Mouse (Mus musculus) midbrain, embryonic 14.5 days (tissue): Measurements from ENCODE around the gene Ankrd63. TPM values are rescaled to one million over a fixed set of nuclear protein-coding genes. Genes with fewer than 3 reads are reported as not detected.

ENCODE experiments used
- ATAC-seq: fragments of 200-750 bp; cut with Nextera tagmentation; 2 replicates; pipeline ENCODE4 v1.8.0; 2017; ENCODE audit warnings: moderate number of reproducible peaks, moderate library complexity; ENCODE audit not compliant: low FRiP score, low TSS enrichment
- DNase-seq: peaks from one replicate; pipeline ENCODE4 v3.0.0-alpha.2; 2015
- H3K27ac ChIP-seq: fragments of 300-500 bp; sonication (generic); replicated peaks from 2 replicates; pipeline ENCODE4 v1.5.1; 2014; ENCODE audit warnings: mild to moderate bottlenecking, low read depth, low read length, moderate library complexity
- H3K27me3 ChIP-seq: fragments of 300-500 bp; sonication (generic); 2 replicates; pipeline ENCODE4 v1.6.1; 2014; ENCODE audit warnings: low read length, control low read depth, mixed read lengths; ENCODE audit not compliant: control insufficient read depth, insufficient read depth
- H3K36me3 ChIP-seq: fragments of 300-500 bp; sonication (generic); 2 replicates; pipeline ENCODE4 v1.6.1; 2014; ENCODE audit warnings: low read length, control low read depth; ENCODE audit not compliant: control insufficient read depth, insufficient read depth
- H3K4me1 ChIP-seq: fragments of 300-500 bp; sonication (generic); 2 replicates; pipeline ENCODE4 v1.6.1; 2014; ENCODE audit warnings: mild to moderate bottlenecking, antibody characterized with exemption, low read length, control low read depth; ENCODE audit not compliant: control insufficient read depth, insufficient read depth
- H3K4me2 ChIP-seq: fragments of 300-500 bp; sonication (generic); 2 replicates; pipeline ENCODE4 v1.6.1; 2014; ENCODE audit warnings: mild to moderate bottlenecking, low read length, moderate library complexity
- H3K4me3 ChIP-seq: fragments of 300-500 bp; sonication (generic); replicated peaks from 2 replicates; pipeline ENCODE4 v1.5.1; 2014; ENCODE audit warnings: low read depth, low read length
- H3K9ac ChIP-seq: fragments of 300-500 bp; sonication (generic); replicated peaks from 2 replicates; pipeline ENCODE4 v1.6.1; 2014; ENCODE audit warnings: mild to moderate bottlenecking, low read length, moderate library complexity
- H3K9me3 ChIP-seq: fragments of 300-500 bp; sonication (generic); 2 replicates; pipeline ENCODE4 v1.6.1; 2016; ENCODE audit warnings: low read length, control low read depth, mixed read lengths; ENCODE audit not compliant: control insufficient read depth
- WGBS: fragments of 180-500 bp; shearing (Covaris S2); extraction: QIAGEN DNeasy Blood & Tissue Kit; methylation state at CpG from one replicate; pipeline ENCODE4 v1.1.7; 2014; 5-methylcytosine and 5-hydroxymethylcytosine counted together
- polyA plus RNA-seq: library from polyadenylated mRNA; unstranded; fragments of >200 nt; fragmentation: Nextera tagmentation; extraction: Ambion mirVana; gene quantifications from 2 replicates; pipeline ENCODE4 v1.2.1, GENCODE M21; 2014

The Ankrd63 gene
- polyA plus RNA-seq, 1 experiment from 2014 or later, result not detected

GRCm38 (mm10) chr2:118745232-118745884, 41.6 kb upstream of the Ankrd63 start, which contains the start of gene Inafm2:
Gene Inafm2, plus strand, starts transcription at chr2:118745758.
- peak within 1 kb of the TSS; percentile 92 for H3K4me2 ChIP-seq
- H3K4me3 ChIP-seq, result peak within 1 kb of the TSS; percentile 87
- peak; percentile 97 for DNase-seq
- peak within 1 kb of the TSS; percentile 91 for H3K9ac ChIP-seq
- H3K27me3 ChIP-seq, result peaks cover 6% of the 10 kb centered on the region; the same call in 1 of the 2 replicates
- no peaks in the 10 kb centered on the region for H3K9me3 ChIP-seq
- peak within 1 kb of the TSS; percentile 81 for H3K27ac ChIP-seq
- H3K36me3 ChIP-seq, result no peaks in the 10 kb centered on the region
- peak; percentile 90 for ATAC-seq
- H3K4me1 ChIP-seq, result peaks cover 39% of the 10 kb centered on the region
- 1% methylated on average over 56 of the region's 57 CpGs for WGBS

GRCm38 (mm10) chr2:118744621-118745020, 40.9 kb upstream of the Ankrd63 start:
- Histone ChIP-seq H3K9ac (no peak overlapping the region), H3K36me3 (no peaks in the 10 kb centered on the region), H3K27ac (no peak overlapping the region), H3K27me3 (peaks cover 6% of the 10 kb centered on the region; the same call in 1 of the 2 replicates), H3K4me1 (peaks cover 33% of the 10 kb centered on the region), H3K9me3 (no peaks in the 10 kb centered on the region), H3K4me2 (peak overlapping the region; percentile 92), H3K4me3 (peak overlapping the region; percentile 87; the same call in 1 of the 2 replicates)
- DNase-seq (no peak), ATAC-seq (no peak)
- WGBS, result 3% methylated on average over 7 of the region's 7 CpGs

- Histone ChIP-seq H3K27ac (no peak overlapping the region), H3K4me3 (no peak overlapping the region), H3K9me3 (no peaks in the 10 kb centered on the region), H3K9ac (no peak overlapping the region), H3K4me2 (no peak overlapping the region), H3K4me1 (peaks cover 23% of the 10 kb centered on the region), H3K36me3 (no peaks in the 10 kb centered on the region), H3K27me3 (peaks cover 6% of the 10 kb centered on the region; the same call in 1 of the 2 replicates)
- ATAC-seq (no peak), DNase-seq (peak; percentile 85)
- 29% methylated on average over 8 of the region's 8 CpGs for WGBS
Measured at GRCm38 (mm10) chr2:118743261-118743943, 39.6 kb upstream of the Ankrd63 start.

- Histone ChIP-seq H3K9me3 (no peaks in the 10 kb centered on the region), H3K4me1 (peaks cover 8% of the 10 kb centered on the region; the same call in 1 of the 2 replicates), H3K36me3 (no peaks in the 10 kb centered on the region), H3K27ac (no peak overlapping the region), H3K27me3 (peaks cover 6% of the 10 kb centered on the region; the same call in 1 of the 2 replicates), H3K9ac (no peak overlapping the region), H3K4me2 (no peak overlapping the region), H3K4me3 (no peak overlapping the region)
- WGBS, result 76% methylated on average over 9 of the region's 9 CpGs
- ATAC-seq (no peak), DNase-seq (no peak)
Measured at GRCm38 (mm10) chr2:118741183-118741582, 37.4 kb upstream of the Ankrd63 start.

- Histone ChIP-seq H3K4me1 (peaks cover 8% of the 10 kb centered on the region; the same call in 1 of the 2 replicates), H3K9ac (no peak overlapping the region), H3K27me3 (peaks cover 6% of the 10 kb centered on the region; the same call in 1 of the 2 replicates), H3K36me3 (no peaks in the 10 kb centered on the region), H3K4me2 (no peak overlapping the region), H3K9me3 (no peaks in the 10 kb centered on the region), H3K27ac (no peak overlapping the region), H3K4me3 (no peak overlapping the region)
- DNase-seq, result no peak
- 68% methylated on average over 3 of the region's 3 CpGs for WGBS
- no peak for ATAC-seq
Measured at GRCm38 (mm10) chr2:118740341-118740740, 36.6 kb upstream of the Ankrd63 start.

GRCm38 (mm10) chr2:118733341-118733740, 29.6 kb upstream of the Ankrd63 start:
- peaks cover 1% of the 10 kb centered on the region; the same call in 1 of the 2 replicates for H3K4me1 ChIP-seq
- 52% methylated on average over 5 of the region's 5 CpGs for WGBS
- H3K4me3 ChIP-seq, result no peak overlapping the region
- no peak overlapping the region for H3K4me2 ChIP-seq
- DNase-seq (no peak), ATAC-seq (no peak)
- H3K9me3 ChIP-seq, result no peaks in the 10 kb centered on the region
- H3K36me3 ChIP-seq, result no peaks in the 10 kb centered on the region
- H3K27me3 ChIP-seq, result 0 out of 2 replicates have a peak, but pooled peaks cover 5% of the 10 kb centered on the region
- no peak overlapping the region for H3K27ac ChIP-seq
- H3K9ac ChIP-seq, result no peak overlapping the region

GRCm38 (mm10) chr2:118731981-118732380, 28.2 kb upstream of the Ankrd63 start:
- H3K4me2 ChIP-seq, result no peak overlapping the region
- H3K27ac ChIP-seq, result no peak overlapping the region
- H3K4me3 ChIP-seq, result no peak overlapping the region
- no peaks in the 10 kb centered on the region for H3K9me3 ChIP-seq
- WGBS, result 88% methylated on average over 5 of the region's 5 CpGs
- H3K27me3 ChIP-seq, result 0 out of 2 replicates have a peak, but pooled peaks cover 5% of the 10 kb centered on the region
- no peak for DNase-seq
- H3K36me3 ChIP-seq, result no peaks in the 10 kb centered on the region
- ATAC-seq, result no peak
- H3K4me1 ChIP-seq, result peaks cover 5% of the 10 kb centered on the region; the same call in 1 of the 2 replicates
- H3K9ac ChIP-seq, result no peak overlapping the region

- DNase-seq, result peak; percentile 75
- Histone ChIP-seq H3K9ac (no peak overlapping the region), H3K27me3 (0 out of 2 replicates have a peak, but pooled peaks cover 5% of the 10 kb centered on the region), H3K4me2 (no peak overlapping the region), H3K9me3 (no peaks in the 10 kb centered on the region), H3K4me1 (peaks cover 5% of the 10 kb centered on the region; the same call in 1 of the 2 replicates), H3K4me3 (no peak overlapping the region), H3K36me3 (no peaks in the 10 kb centered on the region), H3K27ac (no peak overlapping the region)
- 20% methylated on average over 3 of the region's 3 CpGs for WGBS
- ATAC-seq, result no peak
Measured at GRCm38 (mm10) chr2:118730622-118730915, 26.8 kb upstream of the Ankrd63 start.
